Mouse (Mus musculus): ENCODE measurements around the gene Myrip. TPM values are rescaled to one million over a fixed set of nuclear protein-coding genes. Genes with fewer than 3 reads are reported as not detected.

Gene Myrip
- polyA plus RNA-seq, 1 experiment = not detected

GRCm38 (mm10) chr9:120351474-120351873 lies 50.2 kb downstream of the Myrip start:
- Histone ChIP-seq H3K4me1 (peaks cover 4% of the 10 kb centered on the region; the same call in 1 of the 2 replicates), H3K9me3 (peaks cover 17% of the 10 kb centered on the region; the same call in 1 of the 2 replicates), H3K27me3 (replicated peaks) (peaks cover 10% of the 10 kb centered on the region), H3K36me3 (replicated peaks; ENCODE audit: low read length) (no peaks in the 10 kb centered on the region), H3K4me3 (replicated peaks) (no peak overlapping the region)
- TF ChIP-seq FLI1 (IDR thresholded peaks at IDR 0.05; ENCODE audit: low read length) = no peak

- Histone ChIP-seq H3K36me3 (replicated peaks; ENCODE audit: low read length) (no peaks in the 10 kb centered on the region), H3K9me3 (peaks cover 27% of the 10 kb centered on the region), H3K4me1 (peaks cover 4% of the 10 kb centered on the region; the same call in 1 of the 2 replicates), H3K27me3 (replicated peaks) (peaks cover 8% of the 10 kb centered on the region), H3K4me3 (replicated peaks) (no peak overlapping the region)
- TF ChIP-seq GATA1 (IDR thresholded peaks at IDR 0.05; ENCODE audit: borderline replicate concordance, low read length) (no peak), FLI1 (IDR thresholded peaks at IDR 0.05; ENCODE audit: low read length) (no peak)
Measured at GRCm38 (mm10) chr9:120353036-120353435, 51.7 kb downstream of the Myrip start.

DNA sequence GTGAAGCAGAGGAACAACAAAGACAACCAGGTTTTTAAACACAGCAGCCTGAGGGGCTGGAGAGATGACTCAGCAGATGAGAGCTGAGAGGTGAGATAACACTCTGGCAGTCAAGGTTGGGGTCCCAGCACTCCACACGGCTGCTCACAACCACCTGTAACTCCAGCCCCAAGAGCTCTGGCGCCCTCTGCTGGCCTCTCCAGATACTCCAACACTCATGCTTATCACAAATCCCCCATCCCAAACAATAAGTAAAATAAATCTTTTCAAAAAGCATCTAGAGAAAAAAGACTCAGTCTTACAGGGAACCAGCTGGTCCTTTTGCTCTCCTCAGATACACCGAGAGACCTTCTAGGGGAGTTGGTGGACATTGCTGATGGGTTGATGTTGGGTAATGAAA lies 52.7 kb downstream of the Myrip start:
- Histone ChIP-seq H3K27me3 (replicated peaks) (peaks cover 6% of the 10 kb centered on the region), H3K4me1 (peaks cover 4% of the 10 kb centered on the region; the same call in 1 of the 2 replicates), H3K9me3 (peaks cover 30% of the 10 kb centered on the region), H3K4me3 (replicated peaks) (no peak overlapping the region), H3K36me3 (replicated peaks; ENCODE audit: low read length) (no peaks in the 10 kb centered on the region)
- no peak for TF ChIP-seq FLI1 (IDR thresholded peaks at IDR 0.05; ENCODE audit: low read length)
- no peak for TF ChIP-seq GATA1 (IDR thresholded peaks at IDR 0.05; ENCODE audit: borderline replicate concordance, low read length)

- Histone ChIP-seq H3K36me3 (replicated peaks; ENCODE audit: low read length) (no peaks in the 10 kb centered on the region), H3K4me1 (peaks cover 4% of the 10 kb centered on the region; the same call in 1 of the 2 replicates)
Measured at GRCm38 (mm10) chr9:120354550-120355345, 53.4 kb downstream of the Myrip start.

GRCm38 (mm10) chr9:120356490-120356889 lies 55.2 kb downstream of the Myrip start:
- TF ChIP-seq FLI1 (IDR thresholded peaks at IDR 0.05; ENCODE audit: low read length) = no peak
- TF ChIP-seq GATA1 (IDR thresholded peaks at IDR 0.05; ENCODE audit: borderline replicate concordance, low read length) = no peak
- H3K9me3 ChIP-seq = peaks cover 30% of the 10 kb centered on the region
- H3K36me3 ChIP-seq (replicated peaks; ENCODE audit: low read length) = no peaks in the 10 kb centered on the region
- H3K4me3 ChIP-seq (replicated peaks) = no peak overlapping the region
- H3K27me3 ChIP-seq (replicated peaks) = peaks cover 14% of the 10 kb centered on the region
- H3K4me1 ChIP-seq = peaks cover 12% of the 10 kb centered on the region

More at GRCm38 (mm10) chr9:120354550-120355345, 53.4 kb downstream of the Myrip start:
- no peak overlapping the region for H3K4me3 ChIP-seq (replicated peaks)
- peaks cover 7% of the 10 kb centered on the region for H3K27me3 ChIP-seq (replicated peaks)
- TF ChIP-seq FLI1 (IDR thresholded peaks at IDR 0.05; ENCODE audit: low read length) (no peak), GATA1 (IDR thresholded peaks at IDR 0.05; ENCODE audit: borderline replicate concordance, low read length) (no peak)
- H3K9me3 ChIP-seq = peaks cover 30% of the 10 kb centered on the region

GRCm38 (mm10) chr9:120358060-120358459 lies 56.7 kb downstream of the Myrip start:
- Histone ChIP-seq H3K9me3 (peaks cover 30% of the 10 kb centered on the region), H3K4me3 (replicated peaks) (no peak overlapping the region), H3K36me3 (replicated peaks; ENCODE audit: low read length) (no peaks in the 10 kb centered on the region), H3K27me3 (replicated peaks) (peaks cover 19% of the 10 kb centered on the region), H3K4me1 (peaks cover 12% of the 10 kb centered on the region)
- TF ChIP-seq FLI1 (IDR thresholded peaks at IDR 0.05; ENCODE audit: low read length) = no peak
- TF ChIP-seq GATA1 (IDR thresholded peaks at IDR 0.05; ENCODE audit: borderline replicate concordance, low read length) = no peak

DNA sequence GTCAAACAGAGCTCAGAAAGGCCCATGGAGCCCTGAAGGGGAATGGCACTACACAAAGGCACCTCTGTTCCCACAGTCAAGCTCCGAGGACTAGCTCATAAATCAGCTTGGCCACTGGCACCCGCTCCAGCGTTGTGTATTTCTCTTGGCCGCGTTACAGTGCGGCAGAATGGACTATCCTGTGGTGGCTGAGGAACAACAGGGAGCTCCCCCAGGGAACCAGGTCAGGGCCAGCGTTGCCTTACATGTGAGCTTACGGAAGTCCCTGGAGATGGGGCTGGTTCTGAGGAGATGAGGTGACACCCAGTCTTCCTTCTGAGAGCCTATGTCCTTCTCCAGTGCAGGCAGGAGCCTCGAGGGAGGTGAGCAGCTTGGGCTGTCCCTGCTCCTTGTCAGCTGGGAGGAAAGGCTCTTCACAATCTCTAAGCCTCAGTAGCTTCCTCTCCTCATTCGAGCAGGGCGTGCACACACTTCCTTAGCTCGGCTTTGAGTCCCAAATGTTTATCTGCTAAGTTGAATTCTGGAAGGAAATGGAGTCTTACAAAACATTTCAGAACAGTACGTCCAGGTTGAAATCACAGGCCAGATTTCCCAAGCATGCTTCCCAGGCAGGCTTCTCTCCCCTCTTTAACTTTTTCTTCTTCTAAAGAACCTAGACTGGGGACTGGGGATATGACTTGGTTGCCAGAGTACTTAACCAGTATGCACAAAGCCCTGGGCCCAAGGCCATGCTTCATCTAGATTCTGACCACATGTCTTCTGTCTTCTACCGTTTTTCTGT lies 59.3 kb downstream of the Myrip start:
- Histone ChIP-seq H3K27me3 (replicated peaks) (peaks cover 28% of the 10 kb centered on the region), H3K36me3 (replicated peaks; ENCODE audit: low read length) (no peaks in the 10 kb centered on the region), H3K4me3 (replicated peaks) (peak overlapping the region; percentile 7), H3K4me1 (peaks cover 11% of the 10 kb centered on the region), H3K9me3 (peaks cover 18% of the 10 kb centered on the region)
- no peak for TF ChIP-seq FLI1 (IDR thresholded peaks at IDR 0.05; ENCODE audit: low read length)
- no peak for TF ChIP-seq GATA1 (IDR thresholded peaks at IDR 0.05; ENCODE audit: borderline replicate concordance, low read length)

GRCm38 (mm10) chr9:120361656-120362055 lies 60.3 kb downstream of the Myrip start:
- peaks cover 12% of the 10 kb centered on the region for H3K9me3 ChIP-seq
- H3K27me3 ChIP-seq (replicated peaks) = peaks cover 28% of the 10 kb centered on the region
- peaks cover 7% of the 10 kb centered on the region for H3K4me1 ChIP-seq
- no peak overlapping the region for H3K4me3 ChIP-seq (replicated peaks)
- H3K36me3 ChIP-seq (replicated peaks; ENCODE audit: low read length) = no peaks in the 10 kb centered on the region
- TF ChIP-seq FLI1 (IDR thresholded peaks at IDR 0.05; ENCODE audit: low read length) = no peak
- TF ChIP-seq GATA1 (IDR thresholded peaks at IDR 0.05; ENCODE audit: borderline replicate concordance, low read length) = no peak

DNA sequence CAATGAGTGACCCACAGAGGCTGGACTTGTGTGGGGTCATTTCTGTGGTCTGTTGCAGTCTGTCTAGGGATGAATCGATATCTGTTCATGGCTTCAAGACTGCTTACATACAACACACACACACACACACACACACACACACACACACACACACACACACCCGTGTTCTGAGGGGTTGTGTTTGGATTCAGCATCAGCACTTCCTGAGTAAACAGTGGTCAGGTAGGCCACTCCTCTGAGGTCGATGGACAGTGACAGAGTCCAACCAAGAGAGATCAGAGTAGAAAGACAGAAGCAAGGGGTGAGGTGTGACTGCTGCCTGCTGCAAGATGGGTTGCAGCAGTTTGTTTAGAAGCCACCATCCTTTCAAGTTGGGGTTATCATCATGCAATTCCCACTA lies 61.4 kb downstream of the Myrip start:
- no peak overlapping the region for H3K4me3 ChIP-seq (replicated peaks)

More for the DNA sequence above, 61.4 kb downstream of the Myrip start:
- H3K9me3 ChIP-seq = peaks cover 7% of the 10 kb centered on the region
- peaks cover 7% of the 10 kb centered on the region for H3K4me1 ChIP-seq
- H3K36me3 ChIP-seq (replicated peaks; ENCODE audit: low read length) = no peaks in the 10 kb centered on the region
- no peak for TF ChIP-seq GATA1 (IDR thresholded peaks at IDR 0.05; ENCODE audit: borderline replicate concordance, low read length)
- TF ChIP-seq FLI1 (IDR thresholded peaks at IDR 0.05; ENCODE audit: low read length) = no peak
- H3K27me3 ChIP-seq (replicated peaks) = peaks cover 28% of the 10 kb centered on the region
